Mouse (Mus musculus): ENCODE measurements around the gene Ppfia1. TPM values are rescaled to one million over a fixed set of nuclear protein-coding genes. Genes with fewer than 3 reads are reported as not detected.

The Ppfia1 gene
- total and polyA plus RNA-seq, 3 experiments: 29.3 to 46.6 (median 41.3) TPM

DNA sequence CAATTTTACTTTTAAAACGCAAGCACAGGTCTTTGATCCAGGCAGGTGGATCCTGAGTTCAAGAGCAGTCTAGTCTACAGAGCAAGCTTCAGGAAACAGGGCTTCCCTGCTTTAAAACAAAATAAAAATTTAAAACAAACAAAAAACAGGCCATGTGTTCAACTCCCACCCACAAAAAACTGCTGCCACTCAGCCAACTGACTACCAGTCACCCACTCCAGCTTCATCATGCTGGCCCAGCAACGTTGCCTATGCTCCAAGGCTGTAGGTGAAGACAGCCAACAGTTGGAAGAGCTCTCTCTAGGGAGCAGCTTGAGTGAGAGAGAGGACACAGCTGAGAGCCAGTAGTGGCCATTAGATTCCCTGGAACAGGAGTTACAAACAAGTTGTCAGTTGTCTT lies 31.6 kb downstream of the Ppfia1 start:
- Histone ChIP-seq H3K27ac (ENCODE audit: insufficient read depth, low read depth) (no peak overlapping the region), H3K79me2 (replicated peaks; ENCODE audit: control insufficient read depth, extremely low read depth, insufficient read depth, poor library complexity, severe bottlenecking) (no peaks in the 10 kb centered on the region; the same call in none of the 2 replicates), H3K9ac (ENCODE audit: insufficient read depth, low read depth) (no peak overlapping the region), H3K36me3 (replicated peaks in 1 of 2; ENCODE audit: control insufficient read depth in 1 of 2, insufficient read depth in 1 of 2, low read length in 1 of 2) (peaks cover 28 to 54% of the 10 kb centered on the region in 2 experiments), H3K4me3 (replicated peaks in 1 of 3; ENCODE audit: low read depth in 2 of 3, low read length in 2 of 3, poor library complexity in 1 of 3) (no peak overlapping the region), H3K27me3 (replicated peaks) (no peaks in the 10 kb centered on the region), H3K4me2 (ENCODE audit: insufficient read depth, low read depth, poor library complexity, severe bottlenecking) (no peak overlapping the region), H3K9me3 (replicated peaks; ENCODE audit: low read length) (no peaks in the 10 kb centered on the region), H3K4me1 (ENCODE audit: control insufficient read depth in 1 of 2, insufficient read depth in 2 of 2) (peaks cover 14 to 19% of the 10 kb centered on the region in 2 experiments)
- dilution Hi-C loops (cut with MboI; ENCODE audit: extremely low pct_ligation_motif_present, extremely low pct_unique_long_range_greater_than_20kb, low sequenced_read_pairs): no loop called here
- no peak for DNase-seq (ENCODE audit: extremely low read depth)
- TF ChIP-seq MAFK (IDR thresholded peaks at IDR 0.05; ENCODE audit: insufficient replicate concordance, low read length) (no peak), JUND (conservative IDR thresholded peaks at IDR 0.05; ENCODE audit: low read depth, low read length) (no peak), CHD2 (IDR thresholded peaks at IDR 0.05; ENCODE audit: low read length) (no peak), SMC3 (IDR thresholded peaks at IDR 0.05; ENCODE audit: low read depth, low read length) (no peak), BHLHE40 (IDR thresholded peaks at IDR 0.05; ENCODE audit: low read depth, low read length) (no peak), MAZ (IDR thresholded peaks at IDR 0.05; ENCODE audit: low read depth, low read length) (no peak), ZMIZ1 (IDR thresholded peaks at IDR 0.05; ENCODE audit: low read depth, low read length) (no peak), CTCF (conservative IDR thresholded peaks at IDR 0.05 in 1 of 2, IDR thresholded peaks at IDR 0.05 in 1 of 2; ENCODE audit: low read depth in 2 of 2, low read length in 2 of 2) (no peak), ZKSCAN1 (IDR thresholded peaks at IDR 0.05; ENCODE audit: borderline replicate concordance, low read depth, low read length) (no peak), CHD1 (IDR thresholded peaks at IDR 0.05; ENCODE audit: low read depth, low read length) (no peak), EP300 (IDR thresholded peaks at IDR 0.05; ENCODE audit: low read length) (no peak), NELFE (IDR thresholded peaks at IDR 0.05; ENCODE audit: low read depth, low read length) (no peak), JUN (IDR thresholded peaks at IDR 0.05; ENCODE audit: insufficient read depth, low read depth, low read length) (no peak), ZNF384 (IDR thresholded peaks at IDR 0.05; ENCODE audit: low read depth, low read length) (no peak), USF1 (IDR thresholded peaks at IDR 0.05; ENCODE audit: low read depth, low read length) (no peak), MXI1 (IDR thresholded peaks at IDR 0.05; ENCODE audit: low read depth, low read length) (no peak), E2F4 (IDR thresholded peaks at IDR 0.05; ENCODE audit: insufficient replicate concordance, low read depth, low read length) (no peak)
- in situ Hi-C loops (cut with MboI; ENCODE audit: low pct_ligation_motif_present, low pct_unique_long_range_greater_than_20kb, low sequenced_read_pairs): no loop called here

DNA sequence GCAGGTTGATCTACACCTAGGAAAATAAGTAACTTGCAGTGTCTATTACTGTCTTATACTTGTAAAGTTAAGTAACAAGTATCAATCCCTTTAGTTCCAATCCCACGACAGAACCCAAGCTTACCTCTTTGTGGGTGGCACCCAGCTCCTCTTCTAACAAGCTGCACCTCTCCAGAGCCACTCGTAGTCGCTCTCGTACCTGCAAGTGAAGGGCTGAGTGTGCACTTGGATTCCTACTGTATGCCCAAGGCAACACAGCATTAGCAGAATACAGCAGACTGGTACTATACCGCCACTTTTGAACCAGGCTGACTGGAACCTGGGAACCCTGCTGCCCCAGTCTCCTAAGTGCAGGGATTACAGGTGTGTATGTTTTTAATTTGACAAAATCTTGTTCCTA lies 33.7 kb downstream of the Ppfia1 start:
- Histone ChIP-seq H3K4me2 (ENCODE audit: insufficient read depth, low read depth, poor library complexity, severe bottlenecking) (no peak overlapping the region), H3K27ac (ENCODE audit: insufficient read depth, low read depth) (no peak overlapping the region), H3K9ac (ENCODE audit: insufficient read depth, low read depth) (no peak overlapping the region), H3K9me3 (replicated peaks; ENCODE audit: low read length) (no peaks in the 10 kb centered on the region), H3K79me2 (replicated peaks; ENCODE audit: control insufficient read depth, extremely low read depth, insufficient read depth, poor library complexity, severe bottlenecking) (no peaks in the 10 kb centered on the region; the same call in none of the 2 replicates), H3K4me1 (ENCODE audit: control insufficient read depth in 1 of 2, insufficient read depth in 2 of 2) (peaks cover 5 to 6% of the 10 kb centered on the region in 2 experiments; a peak in 1 of 4 replicates), H3K36me3 (replicated peaks in 1 of 2; ENCODE audit: control insufficient read depth in 1 of 2, insufficient read depth in 1 of 2, low read length in 1 of 2) (peaks cover 34 to 70% of the 10 kb centered on the region in 2 experiments), H3K4me3 (replicated peaks in 1 of 3; ENCODE audit: low read depth in 2 of 3, low read length in 2 of 3, poor library complexity in 1 of 3) (no peak overlapping the region), H3K27me3 (replicated peaks) (no peaks in the 10 kb centered on the region)
- dilution Hi-C loops (cut with MboI; ENCODE audit: extremely low pct_ligation_motif_present, extremely low pct_unique_long_range_greater_than_20kb, low sequenced_read_pairs): no loop called here
- TF ChIP-seq CHD1 (IDR thresholded peaks at IDR 0.05; ENCODE audit: low read depth, low read length) (no peak), MXI1 (IDR thresholded peaks at IDR 0.05; ENCODE audit: low read depth, low read length) (no peak), ZKSCAN1 (IDR thresholded peaks at IDR 0.05; ENCODE audit: borderline replicate concordance, low read depth, low read length) (no peak), ETS1 (conservative IDR thresholded peaks at IDR 0.05; ENCODE audit: low read depth, low read length) (no peak), NELFE (IDR thresholded peaks at IDR 0.05; ENCODE audit: low read depth, low read length) (no peak), PAX5 (IDR thresholded peaks at IDR 0.05; ENCODE audit: low read length) (no peak), JUND (conservative IDR thresholded peaks at IDR 0.05; ENCODE audit: low read depth, low read length) (no peak), POLR2A (IDR thresholded peaks at IDR 0.05; ENCODE audit: low read depth, low read length) (no peak), RCOR1 (conservative IDR thresholded peaks at IDR 0.05; ENCODE audit: low read depth, low read length) (no peak), ZC3H11A (IDR thresholded peaks at IDR 0.05; ENCODE audit: low read depth, low read length) (no peak), GABPA (IDR thresholded peaks at IDR 0.05; ENCODE audit: insufficient replicate concordance, low read depth, low read length) (no peak)
- DNase-seq (ENCODE audit: extremely low read depth): no peak
- in situ Hi-C loops (cut with MboI; ENCODE audit: low pct_ligation_motif_present, low pct_unique_long_range_greater_than_20kb, low sequenced_read_pairs): no loop called here
